Mouse (Mus musculus) stomach, postnatal 0 days (tissue): ENCODE results near the gene Gm21953. TPM values are rescaled to one million over a fixed set of nuclear protein-coding genes. Genes with fewer than 3 reads are reported as not detected.
"Not testable (repeated sequence)": the region's sequence is repeated elsewhere in the genome, so short reads cannot be mapped to it uniquely, and the experiment has no call there.

Source experiments
- ATAC-seq: fragments of 200-750 bp; cut with Nextera tagmentation; 2 replicates; pipeline ENCODE4 v1.8.0; 2017; ENCODE audit not compliant: low FRiP score, low TSS enrichment
- DNase-seq: peaks from one replicate; pipeline ENCODE4 v3.0.0-alpha.2; 2016; ENCODE audit warnings: low spot score
- H3K27ac ChIP-seq: fragments of 300-500 bp; sonication (generic); replicated peaks from 2 replicates; pipeline ENCODE4 v1.5.1; 2014; ENCODE audit warnings: mild to moderate bottlenecking, control low read depth
- H3K27me3 ChIP-seq: fragments of 300-500 bp; sonication (generic); 2 replicates; pipeline ENCODE4 v1.6.1; 2014; ENCODE audit warnings: low read length; ENCODE audit not compliant: control insufficient read depth, insufficient read depth
- H3K36me3 ChIP-seq: fragments of 300-500 bp; sonication (generic); 2 replicates; pipeline ENCODE4 v1.6.1; 2014; ENCODE audit warnings: low read length, mixed read lengths; ENCODE audit not compliant: control insufficient read depth, insufficient read depth
- H3K4me1 ChIP-seq: fragments of 300-500 bp; sonication (generic); replicated peaks from 2 replicates; pipeline ENCODE4 v1.6.1; 2014; ENCODE audit warnings: antibody characterized with exemption; ENCODE audit not compliant: control insufficient read depth, insufficient read depth
- H3K4me2 ChIP-seq: fragments of 300-500 bp; sonication (generic); replicated peaks from 2 replicates; pipeline ENCODE4 v1.6.1; 2014; ENCODE audit warnings: low read depth, mild to moderate bottlenecking, control low read depth, moderate library complexity
- H3K4me3 ChIP-seq: fragments of 300-500 bp; sonication (generic); 2 replicates; pipeline ENCODE4 v1.5.1; 2014; ENCODE audit warnings: low read depth, low read length, control low read depth
- H3K9ac ChIP-seq: fragments of 300-500 bp; sonication (generic); 2 replicates; pipeline ENCODE4 v1.6.1; 2014; ENCODE audit warnings: mild to moderate bottlenecking, low read length, control low read depth, mixed read lengths
- H3K9me3 ChIP-seq: fragments of 300-500 bp; sonication (generic); 2 replicates; pipeline ENCODE4 v1.6.1; 2016; ENCODE audit warnings: low read length; ENCODE audit not compliant: control insufficient read depth
- WGBS: fragments of 180-500 bp; shearing (Covaris S2); extraction: QIAGEN DNeasy Blood & Tissue Kit; methylation state at CpG from one replicate; pipeline ENCODE4 v1.1.7; 2014; 5-methylcytosine and 5-hydroxymethylcytosine counted together
- polyA plus RNA-seq: library from polyadenylated mRNA; unstranded; fragments of >200 nt; fragmentation: Nextera tagmentation; extraction: Ambion mirVana; gene quantifications from 2 replicates; pipeline ENCODE4 v1.2.1, GENCODE M21; 2015

Gm21953 gene
- polyA plus RNA-seq: not detected in 2 replicates

DNA sequence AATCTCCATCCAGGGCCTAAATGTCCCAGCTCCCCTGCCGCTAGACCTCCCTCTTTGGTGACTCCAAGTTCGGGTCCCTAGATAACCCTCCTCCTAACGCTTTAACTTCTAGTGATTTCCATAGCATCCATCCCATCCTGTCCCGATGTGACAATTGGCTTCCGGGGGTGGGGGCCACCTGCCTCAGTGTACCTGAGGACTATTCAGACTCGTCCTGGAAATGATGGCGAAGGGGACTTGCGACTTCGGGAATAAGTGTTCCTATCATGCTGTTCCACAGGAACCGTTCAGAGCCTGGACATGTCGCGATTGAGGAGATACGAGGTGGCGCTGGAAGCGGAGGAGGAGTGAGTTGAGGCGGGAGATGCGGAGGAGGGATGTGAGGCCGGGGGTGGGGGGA lies at the start of gene Gm21953:
Gene Gm21953 (plus strand): TSS at position 301 of the 400 bp plus-strand sequence.
- not testable (repeated sequence) for H3K4me1 ChIP-seq, H3K36me3 ChIP-seq, H3K4me2 ChIP-seq, DNase-seq, H3K4me3 ChIP-seq, H3K27me3 ChIP-seq, H3K27ac ChIP-seq, H3K9me3 ChIP-seq, ATAC-seq, H3K9ac ChIP-seq
- WGBS: no CpG with 5 or more reads among the region's 18 CpGs

- not testable (repeated sequence) for H3K9ac ChIP-seq, H3K36me3 ChIP-seq, H3K4me2 ChIP-seq, H3K4me3 ChIP-seq, H3K27ac ChIP-seq, H3K27me3 ChIP-seq, DNase-seq, ATAC-seq, H3K9me3 ChIP-seq, H3K4me1 ChIP-seq
- no CpG with 5 or more reads among the region's 5 CpGs for WGBS
Measured at GRCm38 (mm10) chr4:42255467-42255866, 38.6 kb upstream of the Gm21953 start, which contains the start of gene Ccl21b. Gene Ccl21b, plus strand, starts transcription at chr4:42255767.

DNA sequence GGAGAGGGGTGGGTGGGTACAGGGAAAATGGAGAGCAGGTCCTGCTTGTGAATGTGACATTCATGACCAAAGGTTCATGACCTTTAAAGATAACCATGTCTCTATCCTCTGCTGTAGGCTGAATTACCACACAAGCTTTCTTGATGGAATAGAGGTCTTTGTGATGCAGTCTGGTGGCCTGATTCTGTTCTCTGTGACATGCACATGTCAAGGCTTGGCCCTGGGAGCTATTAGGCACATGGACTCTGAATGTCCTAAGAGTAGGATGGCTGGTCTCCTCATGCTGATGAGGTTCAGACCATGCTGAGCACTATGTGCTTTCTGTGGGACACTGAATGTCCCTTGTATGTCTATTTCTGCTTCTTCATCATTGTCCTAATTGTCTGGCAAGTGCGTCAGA lies 24.0 kb downstream of the Gm21953 start, which contains the start of gene Fam205a3:
Gene Fam205a3 (plus strand): TSS at position 301 of the 400 bp plus-strand sequence.
- DNase-seq, H3K27ac ChIP-seq, H3K36me3 ChIP-seq, H3K9ac ChIP-seq, H3K4me1 ChIP-seq, ATAC-seq, H3K4me2 ChIP-seq, H3K27me3 ChIP-seq, H3K4me3 ChIP-seq, H3K9me3 ChIP-seq: not testable (repeated sequence)
- WGBS: no CpG with 5 or more reads among the region's 1 CpGs

Other genes with a start within 250 kb of the Gm21953 start
- gene Gm3893, start 203.1 kb upstream of the Gm21953 start, polyA plus RNA-seq: not detected in 2 replicates
- 10.0 TPM in 1 of 2 replicates, not detected in the other for gene Gm13304, start 179.4 kb upstream of the Gm21953 start, polyA plus RNA-seq
- not detected in 2 replicates for gene Gm13306, start 140.8 kb upstream of the Gm21953 start, polyA plus RNA-seq
- gene Gm13305, start 125.7 kb upstream of the Gm21953 start, polyA plus RNA-seq: 0.39 TPM in 1 of 2 replicates, not detected in the other
- not detected in 2 replicates for gene Gm10600, start 53.6 kb upstream of the Gm21953 start, polyA plus RNA-seq
- gene Ccl21b, start 38.5 kb upstream of the Gm21953 start, polyA plus RNA-seq: 0.42 TPM in 1 of 2 replicates, not detected in the other
- gene Fam205a3, start 24.1 kb downstream of the Gm21953 start, polyA plus RNA-seq: not detected in 2 replicates
- not detected in 2 replicates for gene Gm21586, start 145.1 kb downstream of the Gm21953 start, polyA plus RNA-seq
- 0.05 TPM in 1 of 2 replicates, not detected in the other for gene Gm2163, start 172.5 kb downstream of the Gm21953 start, polyA plus RNA-seq
- gene Fam205a2, start 233.9 kb downstream of the Gm21953 start, polyA plus RNA-seq: not detected in 2 replicates